Mouse (Mus musculus): Measurements from ENCODE around the gene 5430427O19Rik. TPM values are rescaled to one million over a fixed set of nuclear protein-coding genes. Genes with fewer than 3 reads are reported as not detected.

The 5430427O19Rik gene
- polyA plus RNA-seq, 1 experiment from 2014 or later = 0.08 TPM

Other genes starting within 250 kb of the 5430427O19Rik start
- 7.7 and 7.8 TPM in 2 replicates for gene Gk, start 93.5 kb upstream of the 5430427O19Rik start, polyA plus RNA-seq (2014; fragmentation: Nextera tagmentation; extraction: Ambion mirVana)
- not detected in 2 replicates for gene Samt3, start 173.8 kb downstream of the 5430427O19Rik start, polyA plus RNA-seq (2014; fragmentation: Nextera tagmentation; extraction: Ambion mirVana)

Data from forebrain, embryonic 14.5 days (tissue).